Mouse (Mus musculus) CH12.LX (cell line): ENCODE results near the gene Fam122c. TPM values are rescaled to one million over a fixed set of nuclear protein-coding genes. Genes with fewer than 3 reads are reported as not detected.

ENCODE experiments used
- DNase-seq: peaks from one replicate; pipeline ENCODE4 v3.0.0-alpha.2; 2013; ENCODE audit errors: extremely low read depth
- H3K27ac ChIP-seq: 2 replicates; pipeline ENCODE4 v1.5.1; 2012; ENCODE audit warnings: low read depth, mild to moderate bottlenecking, control low read depth, moderate library complexity; ENCODE audit not compliant: insufficient read depth
- H3K27me3 ChIP-seq: replicated peaks from 2 replicates; pipeline ENCODE3; 2012; ENCODE audit warnings: inconsistent platforms
- H3K36me3 ChIP-seq, 2 experiments: replicated peaks in 1 of 2; 2 replicates each; pipeline versions ENCODE3 to v1.6.1; 2012; ENCODE audit warnings: inconsistent platforms in 1 of 2, low read length in 1 of 2, mild to moderate bottlenecking in 1 of 2, mixed read lengths in 1 of 2, moderate library complexity in 1 of 2; ENCODE audit not compliant: control insufficient read depth in 1 of 2, insufficient read depth in 1 of 2
- H3K4me1 ChIP-seq, 2 experiments: 2 replicates each; pipeline ENCODE4 v1.6.1; 2012; ENCODE audit warnings: inconsistent platforms in 1 of 2, moderate library complexity in 1 of 2; ENCODE audit not compliant: insufficient read depth in 2 of 2, control insufficient read depth in 1 of 2
- H3K4me2 ChIP-seq: 2 replicates; pipeline ENCODE4 v1.6.1; 2012; ENCODE audit warnings: low read depth, mild to moderate bottlenecking, control low read depth; ENCODE audit not compliant: poor library complexity, insufficient read depth, severe bottlenecking
- H3K4me3 ChIP-seq, 3 experiments: fragments of 150-350 bp in 1 of 3; sonication (generic) in 1 of 3; replicated peaks in 1 of 3; 2 replicates each; pipeline versions ENCODE3 to v1.5.1; 2011 to 2012; ENCODE audit warnings: low read depth in 2 of 3, low read length in 2 of 3, mild to moderate bottlenecking in 2 of 3, moderate library complexity in 2 of 3, control low read depth in 1 of 3, improper control_type of control experiment in 1 of 3, inconsistent platforms in 1 of 3, mixed read lengths in 1 of 3; ENCODE audit not compliant: poor library complexity in 1 of 3
- H3K79me2 ChIP-seq: replicated peaks from 2 replicates; pipeline ENCODE4 v1.6.1; 2012; ENCODE audit warnings: mild to moderate bottlenecking, moderate library complexity; ENCODE audit not compliant: control insufficient read depth, poor library complexity, insufficient read depth, severe bottlenecking; ENCODE audit errors: extremely low read depth
- H3K9ac ChIP-seq: 2 replicates; pipeline ENCODE4 v1.6.1; 2012; ENCODE audit warnings: low read depth, mild to moderate bottlenecking, control low read depth, moderate library complexity; ENCODE audit not compliant: insufficient read depth
- H3K9me3 ChIP-seq: replicated peaks from 2 replicates; pipeline ENCODE3; 2012; ENCODE audit warnings: low read length, inconsistent platforms, mixed read lengths
- BHLHE40 ChIP-seq: IDR thresholded peaks from 2 replicates; pipeline ENCODE4 v1.6.1; 2011; ENCODE audit warnings: mild to moderate bottlenecking, low read depth, low read length, improper control_type of control experiment
- CHD2 ChIP-seq: IDR thresholded peaks from 2 replicates; pipeline ENCODE4 v1.6.1; 2011; ENCODE audit warnings: low read length, improper control_type of control experiment
- CTCF ChIP-seq, 2 experiments: IDR thresholded peaks in 1 of 2; conservative IDR thresholded peaks in 1 of 2; 2 replicates each; pipeline ENCODE4 v1.5.1; 2011 to 2012; ENCODE audit warnings: low read depth in 2 of 2, low read length in 2 of 2, improper control_type of control experiment in 1 of 2, inconsistent platforms in 1 of 2, mild to moderate bottlenecking in 1 of 2, moderate library complexity in 1 of 2
- GABPA ChIP-seq: IDR thresholded peaks from 2 replicates; pipeline ENCODE4 v1.6.1; 2012; ENCODE audit warnings: low read depth, low read length, improper control_type of control experiment, inconsistent platforms; ENCODE audit not compliant: insufficient replicate concordance
- JUN ChIP-seq: IDR thresholded peaks from 2 replicates; pipeline ENCODE4 v1.6.1; 2011; ENCODE audit warnings: low read depth, mild to moderate bottlenecking, low read length, improper control_type of control experiment, moderate library complexity; ENCODE audit not compliant: insufficient read depth
- KAT2A ChIP-seq: IDR thresholded peaks from 2 replicates; pipeline ENCODE4 v1.6.1; 2012; ENCODE audit warnings: low read length, improper control_type of control experiment, inconsistent platforms; ENCODE audit not compliant: insufficient replicate concordance
- MAZ ChIP-seq: IDR thresholded peaks from 2 replicates; pipeline ENCODE4 v1.6.1; 2012; ENCODE audit warnings: low read depth, mild to moderate bottlenecking, inconsistent platforms, low read length, improper control_type of control experiment, moderate library complexity
- POLR2AphosphoS2 ChIP-seq: IDR thresholded peaks from 2 replicates; pipeline ENCODE4 v1.6.1; 2011; ENCODE audit warnings: low read depth, low read length, improper control_type of control experiment
- RAD21 ChIP-seq: IDR thresholded peaks from 2 replicates; pipeline ENCODE4 v1.6.1; 2011; ENCODE audit warnings: low read depth, mild to moderate bottlenecking, low read length, improper control_type of control experiment, moderate library complexity
- SMC3 ChIP-seq: IDR thresholded peaks from 2 replicates; pipeline ENCODE4 v1.6.1; 2011; ENCODE audit warnings: low read depth, low read length, improper control_type of control experiment
- TBP ChIP-seq: conservative IDR thresholded peaks from 2 replicates; pipeline ENCODE4 v1.6.1; 2011; ENCODE audit warnings: low read depth, low read length, improper control_type of control experiment
- UBTF ChIP-seq: IDR thresholded peaks from 2 replicates; pipeline ENCODE4 v1.6.1; 2012; ENCODE audit warnings: low read depth, mild to moderate bottlenecking, inconsistent platforms, low read length, improper control_type of control experiment, moderate library complexity
- USF2 ChIP-seq: conservative IDR thresholded peaks from 2 replicates; pipeline ENCODE4 v1.6.1; 2011; ENCODE audit warnings: low read depth, low read length, improper control_type of control experiment
- ZC3H11A ChIP-seq: IDR thresholded peaks from 2 replicates; pipeline ENCODE4 v1.6.1; 2012; ENCODE audit warnings: low read depth, mild to moderate bottlenecking, inconsistent platforms, low read length, improper control_type of control experiment
- ZKSCAN1 ChIP-seq: IDR thresholded peaks from 2 replicates; pipeline ENCODE4 v1.6.1; 2012; ENCODE audit warnings: low read depth, inconsistent platforms, low read length, improper control_type of control experiment, borderline replicate concordance
- ZNF384 ChIP-seq: IDR thresholded peaks from 2 replicates; pipeline ENCODE4 v1.6.1; 2012; ENCODE audit warnings: low read depth, low read length, improper control_type of control experiment, inconsistent platforms
- dilution Hi-C: fragments of 300-500 bp; cut with MboI; formaldehyde crosslinking; loops from 2 replicates; pipeline ENCODE4 v1.14.3; 2020; ENCODE audit warnings: low sequenced_read_pairs; ENCODE audit not compliant: extremely low pct_unique_long_range_greater_than_20kb, extremely low pct_ligation_motif_present
- in situ Hi-C: fragments of 300-500 bp; cut with MboI; formaldehyde crosslinking; loops from 3 replicates; pipeline ENCODE4 v1.14.3; 2019; ENCODE audit warnings: low sequenced_read_pairs, low pct_ligation_motif_present, low pct_unique_long_range_greater_than_20kb, mixed read lengths
- polyA plus RNA-seq: library from polyadenylated mRNA; unstranded; fragments of >175 nt; gene quantifications from 2 replicates; pipeline ENCODE4 v1.2.1, GENCODE M21; 2012; ENCODE audit warnings: low read depth; ENCODE audit not compliant: insufficient read length
- total RNA-seq, 2 experiments: library from RNA; depleted of rRNA; stranded (reverse); fragments of 300-350 nt in 1 of 2; fragments of >200 nt in 1 of 2; gene quantifications; 2 replicates each; pipeline ENCODE4 v1.2.3; 2012 to 2014

Fam122c gene
- total and polyA plus RNA-seq, 3 experiments: not detected

- dilution Hi-C loops: no loop called here
Observed at GRCm38 (mm10) chrX:53330396-53330795, 57.2 kb downstream of the Fam122c start.

GRCm38 (mm10) chrX:53337355-53337754, 64.1 kb downstream of the Fam122c start:
- Histone ChIP-seq H3K36me3 (no peaks in the 10 kb centered on the region), H3K4me3 (no peak overlapping the region), H3K27me3 (no peaks in the 10 kb centered on the region), H3K9ac (no peak overlapping the region), H3K4me1 (no peaks in the 10 kb centered on the region), H3K27ac (no peak overlapping the region), H3K79me2 (no peaks in the 10 kb centered on the region), H3K9me3 (no peaks in the 10 kb centered on the region), H3K4me2 (no peak overlapping the region)
- DNase-seq: no peak
- no peak for TF ChIP-seq ZC3H11A
- peak; percentile 13 for TF ChIP-seq RAD21
- TF ChIP-seq POLR2AphosphoS2: no peak
- peak in 1 of 2 experiments; percentile 37; a peak in 2 of 4 replicates for TF ChIP-seq CTCF (conservative IDR thresholded peaks at IDR 0.05 in 1 of 2, IDR thresholded peaks at IDR 0.05 in 1 of 2; ENCODE audit: low read depth in 2 of 2, low read length in 2 of 2)
- TF ChIP-seq SMC3: peak; percentile 28
- TF ChIP-seq JUN: no peak
- no peak for TF ChIP-seq CHD2
- TF ChIP-seq TBP: no peak
- no peak for TF ChIP-seq MAZ
- no peak for TF ChIP-seq UBTF
- TF ChIP-seq KAT2A: no peak
- TF ChIP-seq USF2: no peak
- no peak for TF ChIP-seq GABPA
- TF ChIP-seq BHLHE40: no peak
- TF ChIP-seq ZKSCAN1: no peak
- in situ Hi-C loops (no loop called here), dilution Hi-C loops (no loop called here)

More at GRCm38 (mm10) chrX:53330396-53330795, 57.2 kb downstream of the Fam122c start:
- H3K27ac ChIP-seq: no peak overlapping the region
- TF ChIP-seq ZNF384 (no peak), ZKSCAN1 (no peak), RAD21 (no peak), MAZ (no peak)
- no peak overlapping the region for H3K4me2 ChIP-seq
- H3K36me3 ChIP-seq: no peaks in the 10 kb centered on the region
- in situ Hi-C loops: no loop called here
- no peaks in the 10 kb centered on the region for H3K79me2 ChIP-seq
- H3K27me3 ChIP-seq: no peaks in the 10 kb centered on the region
- no peak overlapping the region for H3K9ac ChIP-seq
- H3K9me3 ChIP-seq: no peaks in the 10 kb centered on the region
- DNase-seq: no peak
- no peak overlapping the region for H3K4me3 ChIP-seq
- H3K4me1 ChIP-seq: no peaks in the 10 kb centered on the region
